Mouse (Mus musculus): ENCODE measurements at regions not wholly inside any gene's neighbourhood (a gene's known extent, or its start where the extent isn't known, plus 50 kb on each side); places are given as distances from the start of the nearest gene placed in this dataset.

- peaks cover 18% of the 10 kb centered on the region; the same call in 1 of the 2 replicates for H3K4me1 ChIP-seq (ENCODE audit: control insufficient read depth, insufficient read depth, low read length)
- H3K4me3 ChIP-seq (ENCODE audit: insufficient read depth, low read depth, low read length), result no peak overlapping the region
- TF ChIP-seq CTCF (conservative IDR thresholded peaks at IDR 0.05; ENCODE audit: insufficient read depth, insufficient read length, low read depth, low read length) (no peak), POLR2A (IDR thresholded peaks at IDR 0.05; ENCODE audit: low read depth, low read length) (no peak)
- no peak for DNase-seq
- H3K27ac ChIP-seq (ENCODE audit: insufficient read depth, low read depth, low read length), result peak overlapping the region; percentile 36; the same call in 1 of the 2 replicates
- H3K27me3 ChIP-seq (replicated peaks; ENCODE audit: control insufficient read depth, insufficient read depth, low read length), result no peaks in the 10 kb centered on the region
- 93% methylated on average over 5 of the region's 5 CpGs for WGBS
- H3K36me3 ChIP-seq (ENCODE audit: control insufficient read depth, insufficient read depth, low read length), result no peaks in the 10 kb centered on the region
Measured at GRCm38 (mm10) chr1:73684166-73684565, 440.1 kb downstream of the Tns1 start.

- H3K4me3 ChIP-seq (ENCODE audit: insufficient read depth, low read depth, low read length), result no peak overlapping the region
- peak; percentile 41 for DNase-seq
Measured at GRCm38 (mm10) chr1:73683132-73683888, 440.9 kb downstream of the Tns1 start.

GRCm38 (mm10) chr1:73681697-73682096 lies 442.6 kb downstream of the Tns1 start:
- no peak for TF ChIP-seq CTCF (conservative IDR thresholded peaks at IDR 0.05; ENCODE audit: insufficient read depth, insufficient read length, low read depth, low read length)
- no peak for TF ChIP-seq POLR2A (IDR thresholded peaks at IDR 0.05; ENCODE audit: low read depth, low read length)
- H3K4me3 ChIP-seq (ENCODE audit: insufficient read depth, low read depth, low read length), result no peak overlapping the region
- H3K27me3 ChIP-seq (replicated peaks; ENCODE audit: control insufficient read depth, insufficient read depth, low read length), result no peaks in the 10 kb centered on the region
- DNase-seq, result no peak
- no peak overlapping the region for H3K27ac ChIP-seq (ENCODE audit: insufficient read depth, low read depth, low read length)
- H3K36me3 ChIP-seq (ENCODE audit: control insufficient read depth, insufficient read depth, low read length), result no peaks in the 10 kb centered on the region
- WGBS, result 92% methylated on average over 1 of the region's 1 CpGs
- H3K4me1 ChIP-seq (ENCODE audit: control insufficient read depth, insufficient read depth, low read length), result peaks cover 18% of the 10 kb centered on the region; the same call in 1 of the 2 replicates

More at GRCm38 (mm10) chr1:73683132-73683888, 440.9 kb downstream of the Tns1 start:
- TF ChIP-seq POLR2A (IDR thresholded peaks at IDR 0.05; ENCODE audit: low read depth, low read length) (no peak), CTCF (conservative IDR thresholded peaks at IDR 0.05; ENCODE audit: insufficient read depth, insufficient read length, low read depth, low read length) (no peak)
- Histone ChIP-seq H3K4me1 (ENCODE audit: control insufficient read depth, insufficient read depth, low read length) (peaks cover 18% of the 10 kb centered on the region; the same call in 1 of the 2 replicates), H3K36me3 (ENCODE audit: control insufficient read depth, insufficient read depth, low read length) (no peaks in the 10 kb centered on the region), H3K27ac (ENCODE audit: insufficient read depth, low read depth, low read length) (peak overlapping the region; percentile 87; the same call in 1 of the 2 replicates), H3K27me3 (replicated peaks; ENCODE audit: control insufficient read depth, insufficient read depth, low read length) (no peaks in the 10 kb centered on the region)
- 27% methylated on average over 4 of the region's 4 CpGs for WGBS

- Histone ChIP-seq H3K27me3 (replicated peaks; ENCODE audit: control insufficient read depth, insufficient read depth, low read length) (no peaks in the 10 kb centered on the region), H3K36me3 (ENCODE audit: control insufficient read depth, insufficient read depth, low read length) (no peaks in the 10 kb centered on the region), H3K4me3 (ENCODE audit: insufficient read depth, low read depth, low read length) (no peak overlapping the region), H3K4me1 (ENCODE audit: control insufficient read depth, insufficient read depth, low read length) (peaks cover 18% of the 10 kb centered on the region; the same call in 1 of the 2 replicates), H3K27ac (ENCODE audit: insufficient read depth, low read depth, low read length) (no peak overlapping the region)
- DNase-seq, result no peak
- 98% methylated on average over 3 of the region's 3 CpGs for WGBS
- TF ChIP-seq CTCF (conservative IDR thresholded peaks at IDR 0.05; ENCODE audit: insufficient read depth, insufficient read length, low read depth, low read length), result no peak
- TF ChIP-seq POLR2A (IDR thresholded peaks at IDR 0.05; ENCODE audit: low read depth, low read length), result no peak
Measured at GRCm38 (mm10) chr1:73680829-73681228, 443.4 kb downstream of the Tns1 start.

- no peaks in the 10 kb centered on the region for H3K36me3 ChIP-seq (ENCODE audit: control insufficient read depth, insufficient read depth, low read length)
- no peak for DNase-seq
- no peak overlapping the region for H3K4me3 ChIP-seq (ENCODE audit: insufficient read depth, low read depth, low read length)
- TF ChIP-seq CTCF (conservative IDR thresholded peaks at IDR 0.05; ENCODE audit: insufficient read depth, insufficient read length, low read depth, low read length) (no peak), POLR2A (IDR thresholded peaks at IDR 0.05; ENCODE audit: low read depth, low read length) (no peak)
- H3K27me3 ChIP-seq (replicated peaks; ENCODE audit: control insufficient read depth, insufficient read depth, low read length), result no peaks in the 10 kb centered on the region
- no peak overlapping the region for H3K27ac ChIP-seq (ENCODE audit: insufficient read depth, low read depth, low read length)
- H3K4me1 ChIP-seq (ENCODE audit: control insufficient read depth, insufficient read depth, low read length), result 0 out of 2 replicates have a peak, but pooled peaks cover 7% of the 10 kb centered on the region
- WGBS, result 86% methylated on average over 1 of the region's 1 CpGs
Measured at GRCm38 (mm10) chr1:73673851-73674235, 450.4 kb downstream of the Tns1 start.

DNA sequence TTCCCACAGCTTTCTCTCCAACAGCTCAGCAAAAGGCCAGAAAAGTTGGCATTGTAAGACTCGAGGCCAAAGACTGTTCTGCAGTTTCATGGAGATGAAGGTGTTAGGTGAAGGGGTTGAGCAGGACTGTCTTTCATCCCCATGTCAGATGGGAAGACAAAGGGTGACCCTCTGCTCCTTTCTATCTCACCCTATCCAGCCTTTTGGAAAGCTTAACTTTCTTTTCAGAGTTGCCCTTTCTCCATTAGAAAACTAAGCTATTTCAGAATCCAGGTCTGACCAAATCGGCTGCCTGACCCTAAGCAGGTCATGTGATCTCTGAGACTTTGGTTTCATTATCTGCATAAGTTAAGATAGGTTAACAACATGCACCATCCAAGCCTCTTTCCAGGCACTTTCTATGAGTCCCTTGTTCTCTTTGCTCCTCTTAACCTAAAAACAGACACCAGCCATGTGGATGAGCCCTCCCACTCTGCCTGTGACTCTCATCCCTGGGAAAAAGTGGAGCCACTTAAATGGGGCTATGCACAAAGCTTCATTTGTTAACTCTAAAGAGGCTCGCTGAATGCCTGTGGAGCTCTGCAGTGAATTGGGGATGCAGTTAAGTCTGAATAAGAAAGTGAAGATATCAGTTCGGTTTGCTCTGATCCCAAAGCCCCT lies 450.9 kb downstream of the Tns1 start:
- H3K27ac ChIP-seq (ENCODE audit: insufficient read depth, low read depth, low read length), result no peak overlapping the region
- no peak for DNase-seq
- no peaks in the 10 kb centered on the region for H3K27me3 ChIP-seq (replicated peaks; ENCODE audit: control insufficient read depth, insufficient read depth, low read length)
- H3K4me1 ChIP-seq (ENCODE audit: control insufficient read depth, insufficient read depth, low read length), result 0 out of 2 replicates have a peak, but pooled peaks cover 7% of the 10 kb centered on the region
- no peak overlapping the region for H3K4me3 ChIP-seq (ENCODE audit: insufficient read depth, low read depth, low read length)
- H3K36me3 ChIP-seq (ENCODE audit: control insufficient read depth, insufficient read depth, low read length), result no peaks in the 10 kb centered on the region
- 55% methylated on average over 4 of the region's 4 CpGs for WGBS
- TF ChIP-seq CTCF (conservative IDR thresholded peaks at IDR 0.05; ENCODE audit: insufficient read depth, insufficient read length, low read depth, low read length) (no peak), POLR2A (IDR thresholded peaks at IDR 0.05; ENCODE audit: low read depth, low read length) (no peak)

DNA sequence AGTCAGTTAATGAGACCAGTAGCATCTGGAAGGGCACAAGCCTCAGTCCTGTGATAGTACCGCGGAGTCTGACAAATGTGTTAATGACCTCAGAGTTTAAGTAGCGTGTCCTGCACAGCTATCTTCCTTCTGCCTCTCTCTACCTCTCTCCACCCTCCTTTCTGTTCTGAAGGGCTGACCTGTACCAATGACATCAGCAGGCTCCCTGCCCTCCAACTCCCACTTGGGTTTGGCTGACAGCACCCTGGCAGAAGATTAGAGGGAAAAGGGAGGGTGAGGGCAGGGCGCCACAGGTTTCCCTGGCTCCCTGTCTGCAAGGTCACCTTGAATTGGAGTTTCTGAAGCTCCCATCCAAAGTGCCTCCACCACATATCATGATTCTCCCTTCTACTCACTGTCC lies 452.0 kb downstream of the Tns1 start:
- WGBS, result 91% methylated on average over 4 of the region's 4 CpGs

More for the DNA sequence above, 452.0 kb downstream of the Tns1 start:
- H3K4me3 ChIP-seq (ENCODE audit: insufficient read depth, low read depth, low read length), result no peak overlapping the region
- H3K27ac ChIP-seq (ENCODE audit: insufficient read depth, low read depth, low read length), result no peak overlapping the region
- H3K27me3 ChIP-seq (replicated peaks; ENCODE audit: control insufficient read depth, insufficient read depth, low read length), result no peaks in the 10 kb centered on the region
- DNase-seq, result no peak
- H3K4me1 ChIP-seq (ENCODE audit: control insufficient read depth, insufficient read depth, low read length), result 0 out of 2 replicates have a peak, but pooled peaks cover 7% of the 10 kb centered on the region
- no peaks in the 10 kb centered on the region for H3K36me3 ChIP-seq (ENCODE audit: control insufficient read depth, insufficient read depth, low read length)
- no peak for TF ChIP-seq CTCF (conservative IDR thresholded peaks at IDR 0.05; ENCODE audit: insufficient read depth, insufficient read length, low read depth, low read length)
- TF ChIP-seq POLR2A (IDR thresholded peaks at IDR 0.05; ENCODE audit: low read depth, low read length), result no peak
